Mouse (Mus musculus) G1E (cell line): ENCODE results near the gene Cebpb.

Source experiments
- CTCF ChIP-seq: IDR thresholded peaks from 2 replicates; pipeline ENCODE4 v1.5.1; 2012; ENCODE audit warnings: low read depth, low read length, inconsistent platforms, mixed read lengths
- GATA1 ChIP-seq: IDR thresholded peaks from 2 replicates; pipeline ENCODE4 v1.6.1; 2012; ENCODE audit warnings: borderline replicate concordance, low read length, inconsistent platforms, mixed read lengths
- GATA2 ChIP-seq: IDR thresholded peaks from 2 replicates; pipeline ENCODE4 v1.6.1; 2012; ENCODE audit warnings: low read depth, low read length, inconsistent platforms, borderline replicate concordance
- POLR2AphosphoS5 ChIP-seq: IDR thresholded peaks from 2 replicates; pipeline ENCODE4 v1.6.1; 2012; ENCODE audit warnings: low read depth, low read length, inconsistent platforms; ENCODE audit not compliant: insufficient replicate concordance
- TAL1 ChIP-seq: conservative IDR thresholded peaks from 2 replicates; pipeline ENCODE4 v1.6.1; 2012; ENCODE audit warnings: low read depth, low read length, inconsistent platforms, mixed read lengths

- TF ChIP-seq TAL1 (no peak), CTCF (no peak), GATA1 (no peak), GATA2 (no peak), POLR2AphosphoS5 (no peak)
Measured at GRCm38 (mm10) chr2:167646411-167646810, 42.3 kb upstream of the Cebpb start.
